Mouse (Mus musculus) cortical plate, adult 2 months (tissue): Measurements from ENCODE around the gene Ercc8. TPM values are rescaled to one million over a fixed set of nuclear protein-coding genes. Genes with fewer than 3 reads are reported as not detected.

ENCODE experiments used
- H3K27ac ChIP-seq: fragments of 200-500 bp; 2 replicates; pipeline ENCODE4 v1.5.1; 2012; ENCODE audit warnings: low read length, control low read depth, inconsistent platforms; ENCODE audit not compliant: insufficient read depth
- H3K4me1 ChIP-seq: fragments of 200-500 bp; 2 replicates; pipeline ENCODE4 v1.6.1; 2011; ENCODE audit warnings: low read length; ENCODE audit not compliant: control insufficient read depth, insufficient read depth
- H3K4me3 ChIP-seq: fragments of 200-500 bp; 2 replicates; pipeline ENCODE4 v1.5.1; 2011; ENCODE audit warnings: mild to moderate bottlenecking, low read length, control low read depth; ENCODE audit not compliant: insufficient read depth
- CTCF ChIP-seq: fragments of 200-500 bp; IDR thresholded peaks from 2 replicates; pipeline ENCODE4 v1.5.1; 2011; ENCODE audit warnings: mild to moderate bottlenecking, control low read depth, low read length; ENCODE audit not compliant: insufficient read depth; ENCODE audit errors: extremely low read depth
- POLR2A ChIP-seq: fragments of 200-500 bp; IDR thresholded peaks from 2 replicates; pipeline ENCODE4 v1.6.1; 2011; ENCODE audit warnings: mild to moderate bottlenecking, low read length, control low read depth; ENCODE audit not compliant: insufficient read depth; ENCODE audit errors: extremely low read depth
- polyA plus RNA-seq: library from polyadenylated mRNA; depleted of rRNA; stranded (reverse); fragments of >200 nt; gene quantifications from 2 replicates; pipeline ENCODE4 v1.2.3, GENCODE M21; 2012; rRNA removed

The Ercc8 gene
- polyA plus RNA-seq, 1 experiment: 12.7 TPM

GRCm38 (mm10) chr13:108212397-108213018 lies 54.0 kb downstream of the Ercc8 start:
- Histone ChIP-seq H3K27ac (no peak overlapping the region), H3K4me1 (no peaks in the 10 kb centered on the region), H3K4me3 (no peak overlapping the region)
- no peak for TF ChIP-seq CTCF

DNA sequence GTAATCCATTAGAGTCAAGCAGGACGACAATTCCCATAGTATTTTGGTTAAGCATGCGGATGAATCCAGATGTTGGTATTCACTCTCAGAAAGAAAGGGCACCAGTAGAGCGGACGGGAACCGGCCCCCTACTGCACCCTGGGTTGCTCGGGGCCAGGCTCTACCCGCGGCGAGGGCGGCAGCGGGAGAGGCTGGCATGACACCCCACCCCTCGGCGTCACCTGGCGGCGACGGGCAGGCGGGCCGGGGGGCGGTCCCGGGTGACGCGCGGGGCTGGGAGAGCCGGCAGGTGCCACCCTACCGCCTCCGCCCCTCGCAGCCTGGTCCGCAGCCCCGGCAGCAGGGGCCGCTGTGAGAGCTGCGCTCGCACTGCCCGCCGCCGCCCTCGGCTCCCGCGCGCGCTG lies 55.6 kb downstream of the Ercc8 start, which contains the start of gene Elovl7:
Elovl7 (plus strand) TSS at position 324 of the 404 bp plus-strand sequence.
- Histone ChIP-seq H3K4me1 (no peaks in the 10 kb centered on the region), H3K4me3 (peak within 1 kb of the TSS; percentile 49), H3K27ac (peak within 1 kb of the TSS; percentile 33)
- TF ChIP-seq POLR2A (peak; percentile 51; the same call in 1 of the 2 replicates), CTCF (no peak)

- Histone ChIP-seq H3K4me3 (peak overlapping the region; percentile 49), H3K4me1 (no peaks in the 10 kb centered on the region), H3K27ac (peak overlapping the region; percentile 33)
- TF ChIP-seq CTCF (no peak), POLR2A (no peak)
Measured at GRCm38 (mm10) chr13:108214485-108215107, 56.1 kb downstream of the Ercc8 start.

- peak overlapping the region; percentile 49 for H3K4me3 ChIP-seq
- TF ChIP-seq POLR2A (no peak), CTCF (no peak)
- peak overlapping the region; percentile 33 for H3K27ac ChIP-seq
- no peaks in the 10 kb centered on the region for H3K4me1 ChIP-seq
Measured at GRCm38 (mm10) chr13:108215231-108215780, 56.8 kb downstream of the Ercc8 start.

DNA sequence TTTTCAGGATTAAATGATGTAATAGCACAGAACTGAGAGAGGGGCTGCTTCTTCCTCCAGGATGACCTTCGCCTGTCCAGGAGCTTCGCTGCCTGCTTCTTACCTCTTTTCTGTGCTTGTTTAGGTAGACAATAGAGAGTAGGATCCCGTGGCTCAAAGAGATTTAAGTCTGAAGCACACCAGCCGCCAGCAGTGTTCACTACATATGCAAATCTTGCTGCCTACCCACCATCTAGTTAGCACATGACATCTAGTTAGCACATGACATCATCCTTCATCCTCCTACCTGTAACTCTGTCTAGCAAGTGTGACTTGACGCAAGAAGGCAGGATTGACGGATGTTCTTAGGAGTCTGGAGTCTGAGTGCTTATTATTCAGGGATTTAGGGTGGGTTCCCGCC lies 61.2 kb downstream of the Ercc8 start:
- H3K4me3 ChIP-seq: no peak overlapping the region
- TF ChIP-seq CTCF (no peak), POLR2A (no peak)
- no peaks in the 10 kb centered on the region for H3K4me1 ChIP-seq
- H3K27ac ChIP-seq: no peak overlapping the region

GRCm38 (mm10) chr13:108229191-108229590 lies 70.7 kb downstream of the Ercc8 start:
- Histone ChIP-seq H3K27ac (no peak overlapping the region), H3K4me1 (no peaks in the 10 kb centered on the region), H3K4me3 (no peak overlapping the region)
- no peak for TF ChIP-seq POLR2A
- TF ChIP-seq CTCF: no peak

DNA sequence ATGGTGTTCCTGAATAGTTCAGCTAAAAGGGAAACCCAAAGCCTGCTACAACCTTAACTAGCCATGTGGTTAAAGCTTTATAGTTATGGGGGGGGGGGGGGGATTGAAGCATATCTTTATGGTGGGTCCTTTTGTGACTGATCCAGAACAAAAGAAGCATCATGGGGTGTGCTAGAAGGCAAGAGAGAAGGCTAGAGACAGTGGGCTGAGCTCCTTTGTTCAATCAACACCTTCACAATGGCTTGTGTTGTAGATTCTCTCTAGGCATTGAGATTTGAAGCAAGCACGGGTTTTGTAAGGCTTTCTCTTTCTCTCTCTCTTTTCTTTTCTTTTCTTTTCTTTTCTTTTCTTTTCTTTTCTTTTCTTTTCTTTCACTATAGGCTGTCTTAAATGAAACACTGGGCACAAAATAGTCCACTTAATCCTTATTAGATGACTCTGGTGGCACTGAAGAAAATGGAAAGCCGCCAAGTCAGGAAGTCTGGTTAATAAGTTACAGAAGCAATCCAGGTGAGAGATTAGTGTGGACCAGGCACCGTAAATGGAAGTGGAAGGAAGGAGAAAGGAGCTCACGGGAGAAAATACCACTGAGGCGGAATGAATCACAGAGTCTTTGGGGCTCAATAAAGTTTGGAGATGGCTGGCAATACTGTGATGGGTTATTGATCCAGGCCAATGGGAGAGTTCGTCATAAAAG lies 71.3 kb downstream of the Ercc8 start:
- TF ChIP-seq POLR2A (no peak), CTCF (no peak)
- no peaks in the 10 kb centered on the region for H3K4me1 ChIP-seq
- no peak overlapping the region for H3K4me3 ChIP-seq
- no peak overlapping the region for H3K27ac ChIP-seq

- no peak for TF ChIP-seq CTCF
- TF ChIP-seq POLR2A: no peak
- Histone ChIP-seq H3K27ac (no peak overlapping the region), H3K4me1 (no peaks in the 10 kb centered on the region), H3K4me3 (no peak overlapping the region)
Measured at GRCm38 (mm10) chr13:108240012-108240411, 81.5 kb downstream of the Ercc8 start.

GRCm38 (mm10) chr13:108241715-108242114 lies 83.2 kb downstream of the Ercc8 start:
- TF ChIP-seq CTCF (no peak), POLR2A (no peak)
- Histone ChIP-seq H3K4me3 (no peak overlapping the region), H3K4me1 (no peaks in the 10 kb centered on the region), H3K27ac (no peak overlapping the region)

Other genes with a start within 250 kb of the Ercc8 start
- gene Smim15, start 114.3 kb upstream of the Ercc8 start, polyA plus RNA-seq: 49.5 and 50.3 TPM in 2 replicates
- 38.6 and 38.7 TPM in 2 replicates for gene Ndufaf2, start 108 bp upstream of the Ercc8 start, polyA plus RNA-seq
- gene Elovl7, start 55.7 kb downstream of the Ercc8 start, polyA plus RNA-seq: 10.4 and 11.9 TPM in 2 replicates
- 0.45 and 0.77 TPM in 2 replicates for gene Depdc1b, start 157.6 kb downstream of the Ercc8 start, polyA plus RNA-seq